Mouse (Mus musculus) heart, embryonic 11.5 days (tissue): ENCODE results near the gene Irx3. TPM values are rescaled to one million over a fixed set of nuclear protein-coding genes. Genes with fewer than 3 reads are reported as not detected.
A peak's percentile ranks its signal among the peaks of the same experiment; 100 is the strongest.

Experiments used
- ATAC-seq: fragments of 200-750 bp; cut with Nextera tagmentation; replicated peaks from 2 replicates; pipeline ENCODE4 v1.8.0; 2017; ENCODE audit warnings: moderate library complexity; ENCODE audit not compliant: insufficient number of reproducible peaks, low FRiP score, low TSS enrichment
- H3K27ac ChIP-seq: fragments of 300-500 bp; sonication (generic); 2 replicates; pipeline ENCODE4 v1.5.1; 2014; ENCODE audit warnings: mild to moderate bottlenecking, low read depth, low read length
- H3K27me3 ChIP-seq: fragments of 300-500 bp; sonication (generic); 2 replicates; pipeline ENCODE4 v1.6.1; 2014; ENCODE audit warnings: mild to moderate bottlenecking, low read length, mixed read lengths; ENCODE audit not compliant: control insufficient read depth, insufficient read depth
- H3K36me3 ChIP-seq: fragments of 300-500 bp; sonication (generic); 2 replicates; pipeline ENCODE4 v1.6.1; 2014; ENCODE audit warnings: mild to moderate bottlenecking, low read length, moderate library complexity, mixed read lengths; ENCODE audit not compliant: control insufficient read depth, insufficient read depth
- H3K4me1 ChIP-seq: fragments of 300-500 bp; sonication (generic); 2 replicates; pipeline ENCODE4 v1.6.1; 2014; ENCODE audit warnings: low read length; ENCODE audit not compliant: control insufficient read depth, insufficient read depth
- H3K4me2 ChIP-seq: fragments of 300-500 bp; sonication (generic); 2 replicates; pipeline ENCODE4 v1.6.1; 2014; ENCODE audit warnings: mild to moderate bottlenecking, moderate library complexity
- H3K4me3 ChIP-seq: fragments of 300-500 bp; sonication (generic); 2 replicates; pipeline ENCODE4 v1.5.1; 2014; ENCODE audit warnings: low read depth, low read length
- H3K9ac ChIP-seq: fragments of 300-500 bp; sonication (generic); 2 replicates; pipeline ENCODE4 v1.6.1; 2014; ENCODE audit warnings: mild to moderate bottlenecking, low read depth, low read length, moderate library complexity
- H3K9me3 ChIP-seq: fragments of 300-500 bp; sonication (generic); replicated peaks from 2 replicates; pipeline ENCODE4 v1.6.1; 2016; ENCODE audit warnings: low read length; ENCODE audit not compliant: control insufficient read depth
- WGBS: fragments of 180-500 bp; shearing (Covaris S2); extraction: QIAGEN DNeasy Blood & Tissue Kit; methylation state at CpG from one replicate; pipeline ENCODE4 v1.1.7; 2014; ENCODE audit not compliant: insufficient replicate concordance; 5-methylcytosine and 5-hydroxymethylcytosine counted together
- polyA plus RNA-seq: library from polyadenylated mRNA; unstranded; fragments of >200 nt; fragmentation: Nextera tagmentation; extraction: Ambion mirVana; gene quantifications from 2 replicates; pipeline ENCODE4 v1.2.1, GENCODE M21; 2014

The Irx3 gene
- polyA plus RNA-seq: 7.9 and 8.6 TPM in 2 replicates

DNA sequence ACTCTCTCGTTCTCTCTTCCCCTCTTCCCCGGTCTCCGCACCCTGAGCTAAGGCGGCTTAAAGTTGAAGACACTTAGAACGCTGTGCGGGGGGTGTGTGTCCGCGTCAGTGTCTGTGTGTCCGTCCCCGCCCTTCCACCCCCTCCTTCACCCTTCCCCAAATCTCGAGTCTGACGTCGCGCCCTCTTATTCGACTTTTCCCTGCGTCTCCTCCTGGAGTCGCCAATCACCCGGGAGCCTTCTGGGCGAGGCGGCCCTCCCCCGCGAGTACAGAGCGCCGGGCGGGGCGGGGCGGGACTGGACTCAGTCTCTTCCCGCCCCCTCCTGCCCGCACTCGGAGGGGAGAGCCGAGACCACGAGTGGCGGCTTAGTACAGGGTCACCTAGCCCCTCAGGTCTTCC, at the start of gene Irx3:
TSS of gene Irx3 (minus strand) at position 229 of the 400 bp plus-strand sequence.
- 0% methylated on average over 29 of the region's 33 CpGs for WGBS
- Histone ChIP-seq H3K27ac (peak within 1 kb of the TSS; percentile 94), H3K4me2 (peak within 1 kb of the TSS; percentile 89), H3K4me3 (peak within 1 kb of the TSS; percentile 61), H3K36me3 (no peaks in the 10 kb centered on the region), H3K9ac (peak within 1 kb of the TSS; percentile 88), H3K4me1 (peaks cover 30% of the 10 kb centered on the region), H3K9me3 (no peaks in the 10 kb centered on the region), H3K27me3 (peaks cover 59% of the 10 kb centered on the region)
- peak; percentile 75 for ATAC-seq

DNA sequence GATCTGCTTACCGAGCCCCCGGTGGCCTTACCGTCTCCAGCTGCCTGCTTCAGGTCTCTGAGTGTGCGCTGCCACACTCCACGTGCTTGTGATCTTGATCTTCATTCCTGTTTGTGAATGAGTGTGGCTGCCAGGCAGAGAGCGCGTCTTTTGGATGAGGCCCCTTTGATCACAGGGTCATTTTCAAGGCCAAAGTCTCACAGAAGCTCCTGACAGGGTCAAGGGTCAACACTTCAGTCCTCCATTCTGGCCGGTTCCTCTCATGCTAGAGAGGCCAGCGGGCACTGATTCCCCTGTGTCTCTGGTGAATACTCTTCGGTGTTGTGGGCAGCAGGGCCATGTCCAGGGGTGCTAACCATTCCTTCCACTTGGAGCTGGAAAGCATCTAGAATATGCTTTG, 49.5 kb upstream of the Irx3 start:
- Histone ChIP-seq H3K9ac (no peak overlapping the region), H3K9me3 (no peaks in the 10 kb centered on the region), H3K4me1 (peaks cover 3% of the 10 kb centered on the region; the same call in 1 of the 2 replicates), H3K4me2 (no peak overlapping the region), H3K27ac (no peak overlapping the region), H3K4me3 (no peak overlapping the region), H3K36me3 (no peaks in the 10 kb centered on the region), H3K27me3 (peaks cover 2% of the 10 kb centered on the region; the same call in 1 of the 2 replicates)
- no peak for ATAC-seq
- WGBS: 62% methylated on average over 10 of the region's 10 CpGs

DNA sequence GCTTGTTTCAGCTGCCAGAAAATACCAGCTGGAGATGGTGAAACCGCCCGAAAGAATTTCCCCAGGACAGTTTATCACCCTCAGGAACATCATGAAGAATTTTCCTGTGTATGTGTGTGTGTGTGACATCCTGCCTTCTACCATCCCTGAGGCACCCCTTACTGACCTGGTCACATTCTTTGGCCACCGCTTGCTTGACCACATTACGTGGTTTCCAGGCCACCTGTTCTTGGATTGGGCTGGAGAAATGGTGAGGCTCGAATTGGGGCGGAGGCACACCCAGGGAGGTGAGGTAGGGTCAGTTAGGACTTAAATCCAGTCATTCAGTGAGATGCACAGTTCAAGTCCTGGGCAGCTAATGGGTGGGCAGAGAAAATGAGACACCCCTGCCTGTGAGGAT, 48.1 kb upstream of the Irx3 start:
- H3K36me3 ChIP-seq: no peaks in the 10 kb centered on the region
- H3K9me3 ChIP-seq: no peaks in the 10 kb centered on the region
- H3K9ac ChIP-seq: no peak overlapping the region
- H3K4me1 ChIP-seq: peaks cover 3% of the 10 kb centered on the region; the same call in 1 of the 2 replicates
- H3K27me3 ChIP-seq: peaks cover 2% of the 10 kb centered on the region; the same call in 1 of the 2 replicates
- WGBS: 81% methylated on average over 6 of the region's 6 CpGs
- H3K4me2 ChIP-seq: no peak overlapping the region
- no peak for ATAC-seq
- no peak overlapping the region for H3K27ac ChIP-seq
- no peak overlapping the region for H3K4me3 ChIP-seq

DNA sequence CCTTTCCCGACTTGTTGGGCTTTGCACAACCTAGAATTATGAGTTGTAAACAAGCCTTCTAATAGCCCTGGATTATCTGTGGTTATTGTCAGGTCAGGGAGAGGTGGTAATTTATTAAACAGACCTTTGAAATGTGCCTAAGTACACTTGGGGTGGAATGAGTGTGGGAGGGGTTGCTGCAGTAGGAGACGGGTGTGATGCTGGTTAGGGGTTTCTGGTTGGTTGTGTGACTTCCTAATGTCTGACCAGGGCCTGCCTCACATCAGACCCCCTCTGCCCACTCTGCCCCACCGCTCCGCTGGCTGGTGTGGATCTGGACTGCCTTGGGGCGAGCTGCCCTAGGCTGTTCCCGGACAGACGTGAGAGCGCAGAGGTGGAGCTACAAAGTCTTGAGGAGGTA, 47.7 kb upstream of the Irx3 start:
- WGBS: 79% methylated on average over 8 of the region's 8 CpGs
- H3K9ac ChIP-seq: no peak overlapping the region
- no peaks in the 10 kb centered on the region for H3K36me3 ChIP-seq
- peaks cover 2% of the 10 kb centered on the region; the same call in 1 of the 2 replicates for H3K27me3 ChIP-seq
- H3K9me3 ChIP-seq: no peaks in the 10 kb centered on the region
- peaks cover 3% of the 10 kb centered on the region; the same call in 1 of the 2 replicates for H3K4me1 ChIP-seq
- H3K4me2 ChIP-seq: no peak overlapping the region
- ATAC-seq: no peak
- H3K27ac ChIP-seq: no peak overlapping the region
- H3K4me3 ChIP-seq: no peak overlapping the region

DNA sequence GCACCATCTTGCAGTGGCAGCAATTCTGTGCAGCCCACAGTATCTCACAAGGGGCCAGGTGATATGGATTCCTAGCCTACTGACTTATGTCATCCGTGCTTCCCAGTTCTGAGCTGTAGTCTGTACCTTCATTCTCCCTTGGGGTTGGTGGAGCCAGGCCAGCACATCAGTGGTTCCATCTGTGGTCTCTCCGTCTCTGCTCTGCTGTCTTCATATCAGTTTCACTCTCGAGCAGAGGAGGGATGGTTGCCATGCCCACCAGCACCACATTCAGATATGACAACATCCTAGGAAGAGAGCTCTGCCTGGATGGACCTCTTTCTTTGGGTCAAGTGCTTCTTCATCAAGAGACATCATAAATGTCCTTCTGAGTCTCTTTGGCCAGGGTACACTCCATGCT, 43.8 kb upstream of the Irx3 start:
- Histone ChIP-seq H3K27ac (no peak overlapping the region), H3K36me3 (no peaks in the 10 kb centered on the region), H3K9ac (no peak overlapping the region), H3K4me3 (no peak overlapping the region), H3K9me3 (no peaks in the 10 kb centered on the region), H3K4me1 (no peaks in the 10 kb centered on the region), H3K4me2 (no peak overlapping the region), H3K27me3 (peaks cover 6% of the 10 kb centered on the region)
- ATAC-seq: no peak
- 53% methylated on average over 3 of the region's 3 CpGs for WGBS

DNA sequence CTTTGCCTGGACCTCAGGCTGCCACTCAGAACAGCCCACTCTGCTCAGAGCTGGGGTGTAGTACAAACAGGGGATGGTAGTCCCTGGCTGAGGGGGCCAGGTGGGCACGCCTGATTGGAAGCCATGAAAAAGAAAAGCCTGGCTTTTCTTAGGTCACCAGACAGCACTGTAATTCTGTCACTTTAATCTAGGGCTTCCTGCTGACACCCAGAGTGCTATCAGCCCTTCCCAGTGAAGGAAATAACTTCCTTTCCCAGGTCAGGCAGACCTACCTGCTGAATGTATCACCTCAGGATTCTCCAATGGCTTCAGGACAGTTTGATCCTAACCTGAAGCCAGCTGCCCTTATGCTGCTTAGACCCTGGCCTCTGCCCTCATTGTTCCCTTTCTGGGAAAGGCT, 35.3 kb upstream of the Irx3 start:
- no peaks in the 10 kb centered on the region for H3K4me1 ChIP-seq
- WGBS: 6% methylated on average over 1 of the region's 1 CpGs
- peaks cover 25% of the 10 kb centered on the region for H3K27me3 ChIP-seq
- no peak for ATAC-seq
- H3K4me3 ChIP-seq: no peak overlapping the region
- H3K9ac ChIP-seq: no peak overlapping the region
- H3K9me3 ChIP-seq: no peaks in the 10 kb centered on the region
- no peaks in the 10 kb centered on the region for H3K36me3 ChIP-seq
- no peak overlapping the region for H3K27ac ChIP-seq
- H3K4me2 ChIP-seq: no peak overlapping the region

DNA sequence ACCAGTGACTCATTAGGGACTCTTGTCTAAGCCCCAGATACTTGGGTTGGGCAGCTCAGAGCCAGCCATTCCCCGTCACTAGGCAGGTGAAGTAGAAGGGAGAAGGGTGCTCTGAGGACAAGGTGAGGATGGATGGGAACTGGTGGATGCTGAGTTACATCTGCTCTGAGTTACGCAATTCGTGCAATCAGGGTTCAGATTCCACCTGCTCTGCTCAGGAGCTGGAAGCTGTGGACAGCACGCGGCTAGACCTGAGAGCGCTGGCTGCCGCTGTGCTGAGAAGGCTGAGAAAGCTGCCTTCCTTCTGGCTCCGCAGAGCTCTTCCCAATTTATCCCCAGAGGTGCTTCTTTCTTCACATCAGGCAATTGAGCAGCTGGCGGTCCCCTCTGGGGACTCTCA, 34.8 kb upstream of the Irx3 start:
- no peak overlapping the region for H3K27ac ChIP-seq
- H3K27me3 ChIP-seq: peaks cover 25% of the 10 kb centered on the region
- H3K36me3 ChIP-seq: no peaks in the 10 kb centered on the region
- H3K9ac ChIP-seq: no peak overlapping the region
- H3K9me3 ChIP-seq: no peaks in the 10 kb centered on the region
- H3K4me2 ChIP-seq: no peak overlapping the region
- H3K4me1 ChIP-seq: no peaks in the 10 kb centered on the region
- no peak for ATAC-seq
- 47% methylated on average over 9 of the region's 9 CpGs for WGBS
- H3K4me3 ChIP-seq: no peak overlapping the region

DNA sequence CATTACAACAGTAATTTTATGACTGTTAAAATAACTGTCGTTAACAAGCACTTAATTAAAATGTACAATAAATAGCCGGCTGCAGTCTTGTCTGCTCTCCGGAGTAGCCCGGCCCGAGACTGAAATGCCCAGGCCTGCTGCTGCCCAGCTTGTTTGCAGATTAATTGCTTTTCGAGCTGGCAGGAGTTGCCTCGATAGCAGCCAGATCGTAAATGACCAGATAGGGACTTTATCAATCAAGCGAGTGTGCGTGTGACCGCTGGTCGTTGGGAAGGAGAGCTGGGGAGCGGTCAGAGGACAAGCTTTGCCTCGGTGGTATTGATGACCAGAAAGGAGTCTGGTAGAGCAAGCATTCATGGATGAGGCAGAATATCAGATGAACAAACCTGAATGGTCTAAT, 25.8 kb upstream of the Irx3 start:
- Histone ChIP-seq H3K4me1 (peaks cover 6% of the 10 kb centered on the region; the same call in 1 of the 2 replicates), H3K9me3 (no peaks in the 10 kb centered on the region), H3K9ac (no peak overlapping the region), H3K27ac (no peak overlapping the region), H3K4me2 (no peak overlapping the region), H3K27me3 (peaks cover 26% of the 10 kb centered on the region), H3K4me3 (no peak overlapping the region), H3K36me3 (no peaks in the 10 kb centered on the region)
- WGBS: 82% methylated on average over 14 of the region's 14 CpGs
- no peak for ATAC-seq

DNA sequence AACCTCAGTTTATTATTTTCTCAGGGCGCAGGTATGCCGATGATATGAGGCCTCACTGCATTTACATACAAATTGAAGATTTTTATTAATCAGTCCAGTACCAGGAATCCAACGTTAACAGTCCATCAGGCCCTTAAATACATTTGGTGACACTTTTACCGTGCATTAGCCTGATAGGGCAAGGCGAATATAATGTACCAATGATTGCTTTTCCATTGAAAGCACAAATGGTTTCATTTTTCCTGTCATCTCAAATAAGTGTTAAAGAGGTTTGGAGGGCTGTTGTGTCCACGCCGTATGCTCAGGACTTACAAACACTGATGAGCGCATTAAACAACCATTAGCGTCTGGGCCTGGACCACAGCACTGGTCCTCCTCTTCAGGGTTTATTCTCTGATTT, 25.3 kb upstream of the Irx3 start:
- no peak overlapping the region for H3K4me2 ChIP-seq
- H3K9me3 ChIP-seq: no peaks in the 10 kb centered on the region
- no peak overlapping the region for H3K9ac ChIP-seq
- no peak overlapping the region for H3K4me3 ChIP-seq
- H3K36me3 ChIP-seq: no peaks in the 10 kb centered on the region
- H3K4me1 ChIP-seq: peaks cover 6% of the 10 kb centered on the region; the same call in 1 of the 2 replicates
- ATAC-seq: no peak
- WGBS: 84% methylated on average over 9 of the region's 9 CpGs
- H3K27ac ChIP-seq: no peak overlapping the region
- H3K27me3 ChIP-seq: peaks cover 26% of the 10 kb centered on the region
